Mouse (Mus musculus): Measurements from ENCODE around the gene Col8a2. TPM values are rescaled to one million over a fixed set of nuclear protein-coding genes. Genes with fewer than 3 reads are reported as not detected.

Gene Col8a2
- polyA plus RNA-seq, 2 experiments from 2014 or later, result not detected

GRCm38 (mm10) chr4:126260520-126261201 is 25.9 kb upstream of the Col8a2 start:
- no peak for ATAC-seq

- ATAC-seq, result no peak
These were observed 25.3 kb upstream of the Col8a2 start for GRCm38 (mm10) chr4:126261266-126261665.

- no peak for ATAC-seq
These were observed 24.9 kb upstream of the Col8a2 start for GRCm38 (mm10) chr4:126261675-126262074.

GRCm38 (mm10) chr4:126262119-126262807 is 24.3 kb upstream of the Col8a2 start, which contains the start of gene Trappc3:
TSS of gene Trappc3 (plus strand) at chr4:126262325.
- ATAC-seq, result peak; percentile 84

- no peak for ATAC-seq
These were observed 17.3 kb upstream of the Col8a2 start for GRCm38 (mm10) chr4:126269292-126269691.

- no peak for ATAC-seq
These were observed 12.8 kb upstream of the Col8a2 start for GRCm38 (mm10) chr4:126273753-126274152.

- no peak for ATAC-seq
These were observed 11.5 kb upstream of the Col8a2 start for GRCm38 (mm10) chr4:126275081-126275480.

GRCm38 (mm10) chr4:126275681-126276131 is 10.9 kb upstream of the Col8a2 start:
- ATAC-seq, result no peak

GRCm38 (mm10) chr4:126277906-126278564 is 8.6 kb upstream of the Col8a2 start:
- peak; percentile 75 for ATAC-seq

GRCm38 (mm10) chr4:126278565-126278915 is 8.1 kb upstream of the Col8a2 start:
- ATAC-seq, result no peak

- no peak for ATAC-seq
These were observed 7.6 kb upstream of the Col8a2 start for GRCm38 (mm10) chr4:126278961-126279360.

- no peak for ATAC-seq
These were observed 4.9 kb upstream of the Col8a2 start for GRCm38 (mm10) chr4:126281706-126282105.

- ATAC-seq, result no peak
These were observed 3.0 kb upstream of the Col8a2 start for GRCm38 (mm10) chr4:126283582-126283981.

GRCm38 (mm10) chr4:126287302-126287995 is 856 bp downstream of the Col8a2 start:
- ATAC-seq, result no peak

- ATAC-seq, result no peak
These were observed 1.6 kb downstream of the Col8a2 start for GRCm38 (mm10) chr4:126288085-126288666.

GRCm38 (mm10) chr4:126290314-126290713 is 3.7 kb downstream of the Col8a2 start:
- ATAC-seq, result no peak

GRCm38 (mm10) chr4:126291196-126291595 is 4.6 kb downstream of the Col8a2 start:
- ATAC-seq, result no peak

- no peak for ATAC-seq
These were observed 8.6 kb downstream of the Col8a2 start for GRCm38 (mm10) chr4:126295152-126295551.

GRCm38 (mm10) chr4:126295937-126296336 is 9.3 kb downstream of the Col8a2 start:
- no peak for ATAC-seq

- peak; percentile 44 for ATAC-seq
These were observed 10.1 kb downstream of the Col8a2 start for GRCm38 (mm10) chr4:126296617-126297101.

- peak; percentile 38 for ATAC-seq
These were observed 14.5 kb downstream of the Col8a2 start for GRCm38 (mm10) chr4:126300916-126301583.

Data from activated CD4-positive, CD25-positive, alpha-beta regulatory T cell, adult 4 months (primary cell).